Comparison of ENCODE assay signal across 27 mouse cellular contexts in genomic region chr4:31975260-31975950, GRCm38 (mm10). TPM values are rescaled to one million over a fixed set of nuclear protein-coding genes. Genes with fewer than 3 reads are reported as not detected.
DNase-seq lines count a peak whose midpoint lies in the region; ATAC-seq and TF ChIP-seq lines count a peak whose summit lies in the region.
"Had no signal": no experiment of that assay in that cellular context is flagged by ENCODE, and none has a peak within 500 bp of the region (broad histone marks: within the 10 kb centered on the region; RNA-seq: fewer than 3 reads in every experiment).

No protein-coding gene starts in this region.

- 0 out of 2 replicates have a peak overlapping the region, but pooled peaks have one; percentile 10 for H3K9ac ChIP-seq in heart, embryonic 13.5 days
- no peak overlapping the region for H3K9ac ChIP-seq in kidney, postnatal 0 days (ENCODE audit: low read depth, low read length)
- no peak overlapping the region for H3K9ac ChIP-seq in ES-Bruce4 (ENCODE audit: low read depth, poor library complexity, severe bottlenecking)
- H3K9ac ChIP-seq: forebrain, postnatal 0 days; heart, embryonic 15.5 days; hindbrain, embryonic 13.5 days had no signal

- no peak for TF ChIP-seq CTCF in kidney, postnatal 0 days (IDR thresholded peaks at IDR 0.05; ENCODE audit: low read depth)
- no peak for TF ChIP-seq CTCF in ES-Bruce4 (IDR thresholded peaks at IDR 0.05; ENCODE audit: low read depth, low read length)

- TF ChIP-seq POLR2A in ES-Bruce4 (IDR thresholded peaks at IDR 0.05; ENCODE audit: insufficient read depth, low read length) = no peak

- no peak overlapping the region for H3K27ac ChIP-seq in heart, embryonic 13.5 days (replicated peaks)
- no peak overlapping the region for H3K27ac ChIP-seq in kidney, postnatal 0 days
- H3K27ac ChIP-seq in ES-Bruce4 (ENCODE audit: insufficient read depth, low read length) = 0 out of 2 replicates have a peak overlapping the region, but pooled peaks have one; percentile 36
- H3K27ac ChIP-seq: forebrain, embryonic 10.5 days; gastrocnemius, adult 2 months; heart, embryonic 15.5 days; hindbrain, embryonic 10.5 days; hindbrain, embryonic 13.5 days had no signal

- H3K27me3 ChIP-seq in heart, embryonic 13.5 days (replicated peaks) = no peaks in the 10 kb centered on the region
- H3K27me3 ChIP-seq in kidney, postnatal 0 days (ENCODE audit: insufficient read depth, low read length) = no peaks in the 10 kb centered on the region
- H3K27me3 ChIP-seq in ES-Bruce4 (ENCODE audit: control insufficient read depth, insufficient read depth, low read length, poor library complexity, severe bottlenecking) = no peaks in the 10 kb centered on the region
- H3K27me3 ChIP-seq: CH12.LX; heart, embryonic 15.5 days; hindbrain, embryonic 13.5 days had no signal

- 50% methylated on average over 3 of the region's 3 CpGs for WGBS in heart, embryonic 13.5 days
- WGBS in kidney, postnatal 0 days = 56% methylated on average over 3 of the region's 3 CpGs

- no peak for DNase-seq in heart, adult 9 months (ENCODE audit: low spot score in 2 of 2)
- peak; percentile 8 for DNase-seq in kidney, postnatal 0 days (ENCODE audit: low spot score)
- no peak for DNase-seq in kidney, adult 11 months
- DNase-seq in R1 (ENCODE audit: low read depth, low spot score) = peak; percentile 22
- no peak for DNase-seq in ovary, postnatal 10 days (ENCODE audit: low spot score)
- DNase-seq: adrenal gland, postnatal 10 days; adrenal gland, postnatal 36 days; B cell, adult 2 months; cerebellum, adult 18-20 months; cerebellum, adult 9-10 months; cerebellum, postnatal 14 days; forebrain, postnatal 0 days; gastrocnemius, adult 2 months; gastrocnemius, postnatal 14 days; heart, adult 18-20 months; heart, postnatal 10 days; heart, postnatal 36 days had no signal

- peaks cover 37% of the 10 kb centered on the region for H3K36me3 ChIP-seq in heart, embryonic 13.5 days
- H3K36me3 ChIP-seq in kidney, postnatal 0 days (ENCODE audit: insufficient read depth, low read length) = peaks cover 9% of the 10 kb centered on the region
- H3K36me3 ChIP-seq in ES-Bruce4 (ENCODE audit: control insufficient read depth, insufficient read depth, low read length, poor library complexity, severe bottlenecking) = peaks cover 13% of the 10 kb centered on the region

- no peak for ATAC-seq in heart, embryonic 13.5 days (ENCODE audit: extremely low read depth, insufficient number of reproducible peaks, low FRiP score, low TSS enrichment)
- ATAC-seq in kidney, postnatal 0 days (replicated peaks; ENCODE audit: low FRiP score, low read depth) = no peak
- ATAC-seq: forebrain, embryonic 14.5 days; forebrain, postnatal 0 days; hindbrain, embryonic 16.5 days had no signal

- no peaks in the 10 kb centered on the region for H3K9me3 ChIP-seq in heart, embryonic 13.5 days
- H3K9me3 ChIP-seq in kidney, postnatal 0 days (replicated peaks; ENCODE audit: low read length) = no peaks in the 10 kb centered on the region
- H3K9me3 ChIP-seq in ES-Bruce4 (replicated peaks; ENCODE audit: control insufficient read depth, insufficient read depth, low read length, poor library complexity, severe bottlenecking) = no peaks in the 10 kb centered on the region
- H3K9me3 ChIP-seq: forebrain, embryonic 10.5 days; heart, embryonic 15.5 days; hindbrain, embryonic 10.5 days; hindbrain, embryonic 13.5 days had no signal

- no peak overlapping the region for H3K4me3 ChIP-seq in heart, embryonic 13.5 days
- no peak overlapping the region for H3K4me3 ChIP-seq in kidney, postnatal 0 days (replicated peaks; ENCODE audit: low read depth, low read length)
- H3K4me3 ChIP-seq in ES-Bruce4 (ENCODE audit: low read depth, low read length) = no peak overlapping the region
- H3K4me3 ChIP-seq: forebrain, embryonic 10.5 days; gastrocnemius, adult 2 months; heart, embryonic 15.5 days; hindbrain, embryonic 10.5 days; hindbrain, embryonic 13.5 days had no signal

- H3K4me2 ChIP-seq in heart, embryonic 13.5 days = no peak overlapping the region
- no peak overlapping the region for H3K4me2 ChIP-seq in kidney, postnatal 0 days (ENCODE audit: low read length)
- H3K4me2 ChIP-seq: heart, embryonic 11.5 days; heart, embryonic 15.5 days; hindbrain, embryonic 13.5 days had no signal

- peak; percentile 88 for TF ChIP-seq EP300 in ES-Bruce4 (IDR thresholded peaks at IDR 0.05; ENCODE audit: insufficient read depth, low read depth, low read length)

- peaks cover 33% of the 10 kb centered on the region for H3K4me1 ChIP-seq in heart, embryonic 13.5 days
- no peaks in the 10 kb centered on the region for H3K4me1 ChIP-seq in kidney, postnatal 0 days (replicated peaks; ENCODE audit: insufficient read depth, low read length)
- H3K4me1 ChIP-seq in ES-Bruce4 (ENCODE audit: control insufficient read depth, insufficient read depth, low read length) = peaks cover 6% of the 10 kb centered on the region
- H3K4me1 ChIP-seq: forebrain, embryonic 10.5 days; hindbrain, embryonic 10.5 days; hindbrain, embryonic 13.5 days had no signal

RNA-seq across cellular contexts. Expression of gene Map3k7, which starts 11.5 kb away (rescaled TPM):
- polyA plus RNA-seq in heart, embryonic 13.5 days (2015; fragmentation: Nextera tagmentation; extraction: Ambion mirVana) = 28.0 and 28.4 TPM in 2 replicates
- polyA plus RNA-seq in kidney, postnatal 0 days (2015; fragmentation: Nextera tagmentation; extraction: Ambion mirVana) = 20.7 and 21.8 TPM in 2 replicates
- polyA plus RNA-seq in ES-Bruce4 (2011; ENCODE audit: insufficient read depth, insufficient read length, low read depth, missing spikeins) = 67.9 and 73.4 TPM in 2 replicates

Comparison
In these comparisons a context has a peak if more than half of its experiments do, and no peak if none do; other contexts are left out.
1. DNase-seq: peak in kidney, postnatal 0 days (single experiment) and R1 (single experiment); none in heart, adult 9 months (0 of 2), kidney, adult 11 months (single experiment) and ovary, postnatal 10 days (single experiment).